Mouse (Mus musculus) kidney, postnatal 14 days (tissue): ENCODE data around the gene Senp1.
A peak's percentile ranks its signal among the peaks of the same experiment; 100 is the strongest.

ENCODE experiments used
- DNase-seq: peaks from one replicate; pipeline ENCODE4 v3.0.0; 2022; ENCODE audit warnings: mixed read lengths

Senp1 gene

DNA sequence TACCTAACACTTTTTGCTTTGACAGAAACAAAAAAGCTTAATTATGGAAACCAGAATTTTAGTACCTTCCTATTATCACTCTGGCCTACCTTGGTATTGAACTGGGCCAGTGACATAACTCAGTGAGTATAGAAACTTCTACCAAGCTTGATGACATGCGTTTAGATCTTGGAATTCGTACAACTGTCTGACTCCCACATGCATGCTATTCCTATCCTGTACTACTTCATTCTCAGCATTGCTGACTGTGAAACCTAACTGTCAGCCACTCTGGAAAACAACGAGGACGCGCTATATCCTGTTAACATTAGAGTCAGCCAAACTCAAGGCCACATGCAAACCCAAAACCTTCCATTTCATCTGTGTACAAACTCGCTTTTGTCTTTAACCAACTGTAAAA, 49.6 kb downstream of the Senp1 start:
- no peak for DNase-seq

GRCm38 (mm10) chr15:98042508-98042907, 51.0 kb downstream of the Senp1 start:
- no peak for DNase-seq

GRCm38 (mm10) chr15:98039682-98040081, 53.9 kb downstream of the Senp1 start:
- DNase-seq = no peak

- DNase-seq = no peak
Measured at GRCm38 (mm10) chr15:98036578-98036977, 57.0 kb downstream of the Senp1 start.

DNA sequence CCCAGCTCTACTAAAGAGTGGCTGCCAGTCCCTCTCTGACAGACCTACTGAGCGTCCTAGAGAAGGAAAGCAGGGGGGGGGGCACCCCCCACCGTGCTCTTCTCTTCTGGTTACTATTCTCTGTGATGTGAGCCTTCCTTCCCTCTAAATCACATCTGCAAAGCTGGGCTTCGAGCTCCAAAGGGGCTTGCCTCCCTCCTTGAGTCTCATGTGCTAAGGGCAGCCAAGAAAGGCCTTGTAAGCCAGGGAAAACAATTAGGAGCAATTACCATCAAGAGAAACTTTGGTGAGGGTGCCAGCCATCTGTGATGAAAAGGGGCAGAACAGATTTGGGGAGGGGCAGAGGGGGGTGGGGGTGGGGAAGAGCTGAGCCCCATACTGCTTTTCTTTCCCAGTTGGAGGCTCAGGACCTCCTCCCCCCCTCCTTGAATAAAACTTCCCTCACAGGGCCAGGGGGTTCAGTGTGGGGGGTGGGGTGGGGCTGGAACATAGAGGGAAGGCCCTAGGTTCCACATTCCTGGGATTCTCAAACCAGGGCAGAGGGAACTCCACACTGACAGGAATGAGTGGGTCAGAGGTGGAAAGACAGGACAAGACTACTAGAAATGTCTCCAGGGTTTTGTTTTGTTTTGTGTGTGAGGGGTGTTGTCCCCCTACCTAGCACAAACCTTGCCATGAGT, 58.3 kb downstream of the Senp1 start:
- no peak for DNase-seq

- no peak for DNase-seq
Measured at GRCm38 (mm10) chr15:98033233-98033748, 60.3 kb downstream of the Senp1 start.

- DNase-seq = no peak
Measured at GRCm38 (mm10) chr15:98029798-98030197, 63.7 kb downstream of the Senp1 start.

- DNase-seq = no peak
Measured at GRCm38 (mm10) chr15:98026967-98027904, 66.3 kb downstream of the Senp1 start.

GRCm38 (mm10) chr15:98025611-98026010, 67.9 kb downstream of the Senp1 start:
- DNase-seq = peak; percentile 17

GRCm38 (mm10) chr15:98023137-98023536, 70.4 kb downstream of the Senp1 start:
- peak; percentile 67 for DNase-seq

- no peak for DNase-seq
Measured at GRCm38 (mm10) chr15:98021886-98022285, 71.7 kb downstream of the Senp1 start.

DNA sequence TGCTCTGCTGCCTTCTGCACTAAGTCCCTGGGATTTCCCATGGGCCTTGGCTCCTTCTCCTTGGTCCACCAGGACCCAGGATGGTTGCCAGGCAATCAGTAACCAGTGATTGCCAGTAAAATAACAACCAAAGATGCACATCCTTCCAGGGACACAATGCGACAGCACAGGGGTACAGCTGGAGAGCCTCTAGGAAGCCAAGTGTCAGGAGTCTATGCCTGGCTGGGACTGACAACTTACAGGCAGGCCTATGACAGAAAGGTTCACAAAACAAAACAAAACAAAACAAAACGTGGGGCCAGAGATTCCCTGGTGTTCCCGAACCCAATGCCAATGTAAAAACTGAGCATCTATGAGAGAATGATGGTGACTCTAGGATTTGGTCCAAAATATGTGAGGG, 74.5 kb downstream of the Senp1 start:
- no peak for DNase-seq

GRCm38 (mm10) chr15:98017925-98018324, 75.6 kb downstream of the Senp1 start:
- no peak for DNase-seq

DNA sequence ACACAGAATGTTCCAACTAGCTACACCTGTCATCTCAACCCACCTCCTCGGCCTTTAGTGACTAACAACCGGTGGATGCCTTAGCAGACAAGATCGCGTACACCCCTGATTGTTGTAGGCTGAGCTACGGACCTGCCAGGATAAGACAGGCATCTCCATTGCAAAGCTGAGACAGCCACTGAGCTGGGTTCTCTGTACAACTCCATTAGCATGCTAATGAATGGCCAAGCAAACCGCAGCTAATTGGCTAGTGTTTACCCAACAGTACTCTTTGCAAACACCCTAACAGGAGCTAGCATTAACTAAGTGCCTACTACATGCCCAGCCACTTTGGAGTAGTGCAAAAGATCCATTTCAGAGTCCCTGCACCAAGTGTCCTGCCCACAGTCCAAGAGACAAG, 80.7 kb downstream of the Senp1 start:
- DNase-seq = no peak

DNA sequence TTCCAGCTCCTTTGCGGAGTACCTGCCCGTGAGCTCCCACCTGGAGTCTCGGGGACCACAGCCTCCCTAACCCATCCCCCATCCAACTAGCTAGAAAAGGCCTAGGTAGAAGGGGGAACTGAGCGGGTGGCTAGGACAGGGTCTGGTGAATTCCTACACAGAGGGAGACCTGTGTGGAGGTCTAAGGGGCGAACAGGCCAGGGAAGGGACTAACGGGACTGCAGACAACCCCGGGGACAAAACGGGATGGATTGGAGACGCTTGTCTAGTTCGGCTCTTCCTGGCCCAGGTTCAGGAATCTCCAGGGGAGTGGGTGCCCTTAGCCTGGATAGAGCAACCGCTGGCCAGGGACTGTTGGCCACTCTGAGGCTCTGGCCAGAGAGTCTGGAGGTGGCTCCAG, 88.4 kb downstream of the Senp1 start:
- DNase-seq = no peak

- DNase-seq = no peak
Measured at GRCm38 (mm10) chr15:98004740-98005159, 88.8 kb downstream of the Senp1 start.

GRCm38 (mm10) chr15:98003822-98004739, 89.5 kb downstream of the Senp1 start, which contains the start of gene Col2a1:
Col2a1 (minus strand) TSS chr15:98004695.
- no peak for DNase-seq

GRCm38 (mm10) chr15:98002991-98003821, 90.3 kb downstream of the Senp1 start:
- peak; percentile 29 for DNase-seq

GRCm38 (mm10) chr15:98002113-98002990, 91.2 kb downstream of the Senp1 start:
- no peak for DNase-seq

- peak; percentile 38 for DNase-seq
Measured at GRCm38 (mm10) chr15:98001321-98002112, 92.0 kb downstream of the Senp1 start.
